Mouse (Mus musculus): ENCODE measurements around the gene Slc7a9.

Gene Slc7a9

GRCm38 (mm10) chr7:35447996-35448846 is at the start of gene Slc7a9:
Gene Slc7a9 (plus strand): TSS chr7:35448796.
- CTCF ChIA-PET: no interaction called here

- CTCF ChIA-PET: no interaction called here
Measured at GRCm38 (mm10) chr7:35401169-35401568, 47.4 kb upstream of the Slc7a9 start.

DNA sequence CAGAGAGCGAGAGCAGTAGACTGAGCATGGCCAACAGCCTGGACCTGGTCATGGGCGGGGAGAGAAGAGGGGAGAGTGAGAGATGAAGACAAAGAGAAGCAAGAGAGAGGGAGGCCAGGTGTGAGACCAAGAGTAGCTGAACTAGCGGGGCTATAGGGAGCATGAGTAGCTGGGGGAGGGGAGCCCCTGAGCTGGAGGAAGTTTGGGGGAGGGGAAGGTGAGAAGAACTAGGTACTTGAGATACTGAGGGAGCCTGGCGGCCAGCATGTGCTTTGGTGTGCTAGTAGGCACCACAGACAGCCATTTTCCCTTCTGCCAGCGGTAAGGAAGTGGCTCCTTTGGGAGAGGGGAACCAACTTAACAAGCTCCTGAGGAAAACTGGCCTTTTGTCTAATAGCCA is 33.4 kb upstream of the Slc7a9 start:
- CTCF ChIA-PET: no interaction called here

- CTCF ChIA-PET: interaction anchor here (0.7 kb wide), 1 partner anchor 1632 kb away, joined by 3 read pairs; no protein-coding TSS in a partner anchor
Measured at GRCm38 (mm10) chr7:35415801-35416653, 32.6 kb upstream of the Slc7a9 start.

DNA sequence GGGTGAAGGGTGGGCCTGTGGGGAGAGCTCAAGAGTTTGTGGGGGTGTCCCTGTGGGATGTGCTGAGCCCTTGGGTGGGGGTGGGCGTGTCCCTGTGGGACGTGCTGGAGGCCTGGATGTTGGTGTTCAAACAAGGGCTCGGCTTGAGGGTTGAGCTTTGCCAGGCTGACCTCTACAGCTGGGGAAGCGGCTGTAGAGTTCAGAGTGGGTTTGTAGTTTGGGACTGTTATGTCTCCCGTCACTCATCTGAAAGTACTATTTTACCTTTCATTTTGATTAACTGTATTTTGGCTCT is 32.0 kb upstream of the Slc7a9 start:
- CTCF ChIA-PET: interaction anchor here (0.7 kb wide), 1 partner anchor 1632 kb away, joined by 3 read pairs; no protein-coding TSS in a partner anchor

DNA sequence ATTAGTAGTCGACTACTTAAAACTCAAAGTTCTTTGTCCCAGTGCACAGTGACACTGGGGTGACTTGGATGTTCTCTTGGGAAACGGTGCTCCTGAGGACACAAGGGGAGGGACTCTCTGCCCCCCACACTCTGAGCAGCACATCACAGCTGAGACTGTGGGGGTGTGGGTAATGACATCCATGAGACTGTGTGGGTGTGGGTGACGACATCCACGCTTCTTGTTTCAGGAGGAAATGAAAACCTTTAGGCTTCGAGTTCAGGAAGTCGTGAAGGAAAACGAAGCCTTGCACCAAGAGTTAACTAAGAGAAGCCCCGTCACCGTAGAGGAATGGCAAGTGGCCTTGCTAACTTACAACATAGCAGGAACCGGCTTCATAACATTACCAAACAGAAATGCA is 25.5 kb upstream of the Slc7a9 start:
- CTCF ChIA-PET: no interaction called here

- CTCF ChIA-PET: no interaction called here
Measured at GRCm38 (mm10) chr7:35428146-35428545, 20.4 kb upstream of the Slc7a9 start.

DNA sequence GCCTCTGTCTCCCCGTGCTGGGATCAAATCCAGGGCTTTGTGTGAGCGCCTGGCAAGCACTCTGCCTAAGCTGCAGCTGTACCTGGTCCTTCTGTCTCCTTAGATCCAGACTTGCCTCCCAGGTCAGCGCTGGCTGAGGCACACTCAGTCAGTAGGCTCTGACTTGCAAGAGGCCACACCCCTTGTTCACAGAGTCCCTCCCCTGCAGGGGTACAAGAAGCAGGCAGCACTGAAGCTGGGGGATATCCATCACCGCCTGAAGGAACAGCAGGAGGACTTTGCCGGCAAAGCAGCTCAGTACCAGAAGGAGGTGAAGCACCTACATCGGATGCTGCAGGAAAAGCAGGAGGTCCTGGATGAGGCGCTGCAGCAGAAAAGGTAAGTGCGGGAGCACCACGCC is 13.3 kb upstream of the Slc7a9 start:
- CTCF ChIA-PET: no interaction called here

DNA sequence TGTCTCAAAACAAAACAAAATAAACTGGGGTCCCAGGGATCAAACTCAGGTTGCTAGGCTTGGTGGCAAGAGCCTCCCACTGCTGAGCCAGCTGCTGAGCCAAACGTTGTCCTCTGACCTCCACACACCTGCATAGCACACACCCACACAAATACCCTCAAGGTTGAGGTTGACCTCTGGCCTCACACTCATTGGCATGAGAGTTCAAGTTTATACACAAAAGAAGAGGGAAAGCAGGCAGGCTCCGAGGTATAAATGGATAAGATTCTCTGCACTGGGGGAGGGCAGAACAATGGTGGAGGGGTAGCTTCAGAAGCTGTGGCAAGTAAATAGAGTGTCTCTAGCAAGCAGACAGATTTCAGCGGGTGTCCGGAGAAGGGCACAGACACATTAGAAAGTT is 1.1 kb upstream of the Slc7a9 start:
- CTCF ChIA-PET: interaction anchor here (0.6 kb wide), 1 partner anchor 16 kb away, joined by 6 read pairs; no protein-coding TSS in a partner anchor

DNA sequence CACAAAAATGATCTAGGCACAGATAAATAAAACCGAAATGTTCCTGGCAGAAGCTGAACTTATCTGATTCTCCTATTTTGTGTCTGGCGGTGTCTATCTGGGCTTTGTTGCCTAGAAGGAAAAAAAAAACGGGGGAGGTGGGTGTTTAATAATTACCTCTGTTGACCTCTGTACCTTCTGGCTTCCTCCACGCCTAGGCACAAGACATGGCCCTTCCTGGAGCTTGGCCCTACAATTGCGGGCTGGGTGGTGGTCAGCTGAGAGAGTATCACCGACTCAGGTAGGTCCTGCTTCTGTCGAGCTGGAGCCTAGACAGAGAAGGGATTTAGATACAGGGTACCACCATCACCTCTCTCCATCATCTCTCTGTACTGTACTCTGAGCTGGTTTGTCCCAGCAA is 271 bp downstream of the Slc7a9 start:
- CTCF ChIA-PET: no interaction called here

DNA sequence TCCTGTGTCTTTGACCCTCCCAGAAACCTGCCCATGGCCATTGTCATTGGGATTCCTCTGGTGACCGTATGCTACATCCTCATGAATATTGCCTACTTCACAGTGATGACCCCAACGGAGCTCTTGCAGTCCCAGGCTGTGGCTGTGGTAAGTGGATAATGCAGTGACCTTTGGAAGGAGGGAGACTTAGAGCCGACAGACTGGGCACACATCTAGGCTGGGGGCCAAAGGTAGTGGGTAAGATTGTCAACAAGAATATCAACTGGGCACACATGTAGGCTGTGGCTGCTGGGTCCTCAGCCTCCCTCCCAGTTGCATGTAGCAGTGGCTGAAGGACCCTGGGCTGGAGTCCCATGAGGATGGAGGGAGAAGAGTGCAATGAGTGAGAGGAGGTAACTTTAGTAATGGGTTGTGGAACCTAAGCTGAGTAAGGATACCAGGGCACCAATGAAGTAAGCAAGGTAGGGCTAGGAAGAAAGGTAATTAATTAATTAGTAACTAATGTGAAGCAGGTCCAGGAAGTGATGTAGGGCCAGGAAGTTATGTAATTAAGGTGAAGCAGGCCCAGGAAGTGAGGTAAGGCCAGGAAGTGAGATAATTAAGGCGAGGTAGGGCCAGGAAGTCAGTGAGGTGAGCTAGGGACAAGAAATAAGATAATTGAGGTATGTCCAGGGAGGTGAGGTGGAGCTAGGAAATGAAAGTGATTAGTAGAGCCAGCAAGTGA is 7.7 kb downstream of the Slc7a9 start:
- CTCF ChIA-PET: no interaction called here

DNA sequence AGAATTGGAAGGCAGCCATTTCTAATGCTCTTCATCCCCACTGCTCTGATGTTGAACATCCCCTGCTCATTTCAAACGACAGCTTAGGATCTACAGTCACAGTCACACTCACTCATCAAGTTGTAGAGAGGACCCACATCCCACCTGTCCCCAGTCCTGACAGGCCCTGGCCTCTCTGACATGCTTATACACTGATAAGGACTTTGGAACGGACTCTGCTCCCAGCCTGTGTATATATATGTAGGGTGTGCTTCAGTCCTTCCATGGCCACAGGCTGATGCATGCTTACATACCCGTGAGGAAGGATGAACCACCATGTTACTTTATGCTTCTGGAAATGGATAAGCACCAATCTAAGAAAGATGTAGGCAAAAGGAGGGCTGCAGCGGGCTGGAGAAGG is 12.4 kb downstream of the Slc7a9 start:
- CTCF ChIA-PET: no interaction called here

DNA sequence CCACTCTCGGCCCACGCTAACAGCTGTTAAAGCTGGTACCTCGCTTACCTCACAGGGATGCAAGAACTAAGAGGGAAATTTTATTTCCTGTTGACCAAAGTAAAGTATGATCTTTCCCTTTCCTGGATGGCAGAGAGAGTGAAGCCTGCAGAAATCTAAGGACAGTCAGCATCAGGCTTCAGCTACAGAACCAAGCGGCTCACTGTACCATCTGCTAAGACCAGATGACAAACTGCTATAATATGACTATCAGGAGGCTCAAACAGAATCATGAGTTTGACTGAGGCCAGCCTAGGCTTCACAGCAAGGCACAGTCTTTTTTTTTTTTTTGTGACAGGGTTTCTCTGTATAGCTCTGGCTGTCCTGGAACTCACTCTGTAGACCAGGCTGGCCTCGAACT is 16.4 kb downstream of the Slc7a9 start:
- CTCF ChIA-PET: no interaction called here

GRCm38 (mm10) chr7:35467856-35468255 is 19.3 kb downstream of the Slc7a9 start:
- CTCF ChIA-PET: no interaction called here

DNA sequence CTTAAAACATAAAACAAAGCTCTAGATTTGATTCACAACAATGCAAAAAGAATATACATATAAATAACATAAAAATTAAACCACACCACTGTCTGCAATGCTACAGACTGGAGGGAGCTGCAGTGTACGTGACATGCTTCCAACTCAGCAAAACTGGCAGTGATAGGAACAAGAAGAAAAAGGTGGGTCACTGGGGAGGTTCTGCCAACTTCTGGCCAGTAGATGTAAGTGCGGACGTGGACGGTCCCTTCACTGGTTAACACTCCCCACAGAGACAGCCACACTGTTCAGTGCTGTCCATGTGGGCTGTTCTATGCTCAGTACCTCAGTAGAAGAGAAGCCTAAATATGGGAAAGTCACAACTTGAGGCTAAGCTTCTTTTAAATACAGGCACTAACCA is 22.2 kb downstream of the Slc7a9 start:
- CTCF ChIA-PET: no interaction called here

DNA sequence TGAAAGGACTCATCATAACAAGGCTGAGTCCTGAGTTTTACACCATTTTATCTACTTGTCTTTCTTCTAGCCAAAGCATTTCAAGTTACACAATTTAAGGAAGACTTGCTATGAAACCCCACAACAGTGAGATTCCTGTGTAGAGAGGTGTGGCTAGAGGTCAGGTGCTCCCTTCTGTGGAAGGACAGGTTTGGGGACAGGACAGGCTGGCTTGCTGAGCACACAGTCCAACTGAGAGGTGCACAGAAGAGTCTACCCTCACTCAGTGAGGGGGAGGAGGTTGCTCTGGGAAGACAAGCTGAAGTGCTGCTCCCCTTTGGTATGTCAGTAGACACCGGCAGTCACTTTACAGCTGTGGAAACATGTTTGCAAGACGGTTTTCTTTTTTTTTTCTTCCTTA is 27.9 kb downstream of the Slc7a9 start:
- CTCF ChIA-PET: no interaction called here

DNA sequence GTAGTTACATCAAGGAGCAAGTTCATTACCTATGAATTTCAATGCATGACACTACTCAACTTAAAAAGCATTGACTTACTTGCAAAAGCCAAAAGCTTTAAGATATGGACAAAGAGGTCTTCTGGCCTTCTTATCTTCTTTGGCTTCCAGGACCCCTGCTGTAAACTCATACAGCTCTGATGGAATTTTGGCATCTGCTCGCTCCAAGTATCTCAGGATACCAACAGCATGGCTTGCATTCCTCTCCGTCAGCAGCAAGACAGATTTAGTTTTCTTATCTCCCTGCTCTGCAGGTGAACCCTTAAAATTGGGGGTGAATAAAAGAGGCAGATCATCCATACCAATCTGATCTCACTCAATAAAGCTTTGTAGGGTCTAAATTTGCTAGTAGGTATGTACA is 36.5 kb downstream of the Slc7a9 start:
- CTCF ChIA-PET: no interaction called here

DNA sequence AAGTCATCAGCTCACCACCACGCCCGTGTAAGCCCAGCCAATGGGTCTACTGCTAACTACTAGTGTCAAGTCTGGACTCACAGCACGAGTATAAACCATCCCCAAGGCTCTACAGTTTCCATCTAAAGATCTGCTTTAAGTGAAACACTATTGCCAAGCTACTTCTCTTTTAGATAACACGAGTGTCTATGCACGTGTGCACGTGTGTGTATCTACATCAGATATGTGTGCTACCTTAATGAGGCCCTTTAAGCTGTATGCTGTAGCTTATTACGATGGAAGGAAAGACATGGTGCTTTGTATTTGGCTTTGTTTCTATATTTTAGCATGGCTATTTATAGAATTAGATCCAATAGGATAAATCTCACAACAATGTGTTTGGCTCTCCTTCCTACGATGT is 38.0 kb downstream of the Slc7a9 start:
- CTCF ChIA-PET: no interaction called here

DNA sequence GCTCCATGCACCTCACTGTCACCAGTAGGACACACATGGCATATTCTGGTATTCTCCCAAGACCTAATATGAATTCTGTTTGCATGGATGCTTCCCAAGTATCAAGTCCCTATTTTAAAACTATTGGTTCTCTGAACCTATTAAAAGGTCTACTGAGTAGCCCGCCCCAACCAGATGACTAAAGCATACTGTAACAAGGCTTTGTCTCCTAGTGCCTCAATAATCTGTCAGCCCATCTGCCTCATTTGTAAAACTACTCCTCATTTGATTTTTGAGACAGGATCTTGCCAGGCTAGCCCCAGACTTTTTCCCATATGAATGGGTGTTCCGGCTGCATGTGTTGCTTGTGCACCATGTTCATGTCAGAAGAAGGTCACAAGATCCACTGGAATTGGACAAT is 41.6 kb downstream of the Slc7a9 start:
- CTCF ChIA-PET: no interaction called here

GRCm38 (mm10) chr7:35491005-35491404 is 42.4 kb downstream of the Slc7a9 start:
- CTCF ChIA-PET: no interaction called here

- CTCF ChIA-PET: no interaction called here
Measured at GRCm38 (mm10) chr7:35497516-35497915, 48.9 kb downstream of the Slc7a9 start.

DNA sequence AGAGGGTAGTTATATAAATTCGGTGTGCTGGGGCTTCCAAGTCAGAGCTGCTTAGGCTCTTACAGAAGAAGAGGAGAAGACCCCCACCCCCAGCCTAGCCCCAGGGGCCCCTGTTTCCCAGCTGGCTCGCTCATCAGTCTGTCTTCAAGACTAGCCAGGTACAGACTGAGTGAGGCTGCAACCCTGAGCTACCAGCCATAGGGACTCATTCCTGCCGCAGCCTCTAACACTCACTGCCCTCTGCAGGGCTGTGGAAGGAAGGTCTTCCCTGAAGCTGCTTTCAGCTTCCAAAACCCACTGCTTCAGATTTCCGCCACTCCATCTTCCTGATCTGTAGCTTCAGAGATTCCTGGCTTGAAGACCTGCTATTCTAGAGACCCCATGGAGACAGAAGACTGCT is 53.4 kb downstream of the Slc7a9 start:
- CTCF ChIA-PET: no interaction called here

All from spleen, embryonic (tissue).